ENCODE assay signal across 1 mouse cellular context in the genomic region with DNA sequence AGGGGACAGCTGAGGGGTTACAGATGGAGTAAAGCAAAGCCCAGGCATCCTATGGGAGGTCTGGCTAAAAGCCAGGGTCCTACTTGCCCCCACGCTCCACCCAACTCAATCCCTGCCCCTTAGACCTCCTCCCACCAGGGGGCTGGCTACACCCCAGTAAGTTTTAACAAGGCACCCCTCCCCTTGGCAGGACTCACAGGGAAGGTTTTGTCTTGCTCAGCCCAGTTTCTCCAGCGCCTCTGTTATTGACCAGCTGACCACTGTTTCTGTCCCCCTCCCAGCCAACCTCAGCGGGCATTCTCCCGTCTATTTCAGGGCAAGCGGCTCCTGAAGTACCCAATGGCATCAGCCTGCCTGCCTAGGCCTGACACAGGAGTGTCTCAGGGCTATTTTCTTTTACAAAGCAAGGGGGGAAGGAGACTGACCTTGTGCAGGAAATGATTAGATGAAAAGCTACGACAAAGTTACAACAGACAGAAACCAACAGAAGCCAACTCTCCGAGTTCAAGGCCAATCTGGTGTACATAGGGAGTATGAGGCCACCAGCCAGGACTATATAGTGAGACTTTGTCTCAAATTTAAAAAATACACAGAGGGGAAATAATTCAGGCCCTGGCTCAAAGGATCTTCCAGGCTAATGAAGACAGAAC.
TF ChIP-seq lines count a peak whose summit lies in the region.

No protein-coding gene starts in this region.

TF ChIP-seq in MEL, 35 proteins besides CTCF, POLR2A, EP300 and RAD21:
- no peak for TF ChIP-seq ETS1 (IDR thresholded peaks at IDR 0.05; ENCODE audit: low read depth, low read length)
- no peak for TF ChIP-seq BHLHE40 (IDR thresholded peaks at IDR 0.05; ENCODE audit: borderline replicate concordance, low read depth, low read length)
- TF ChIP-seq MAZ (IDR thresholded peaks at IDR 0.05; ENCODE audit: low read depth, low read length): no peak
TF ChIP-seq in MEL: peak in this region for 0.
